Mouse (Mus musculus): ENCODE results near the gene Aen.

Gene Aen

DNA sequence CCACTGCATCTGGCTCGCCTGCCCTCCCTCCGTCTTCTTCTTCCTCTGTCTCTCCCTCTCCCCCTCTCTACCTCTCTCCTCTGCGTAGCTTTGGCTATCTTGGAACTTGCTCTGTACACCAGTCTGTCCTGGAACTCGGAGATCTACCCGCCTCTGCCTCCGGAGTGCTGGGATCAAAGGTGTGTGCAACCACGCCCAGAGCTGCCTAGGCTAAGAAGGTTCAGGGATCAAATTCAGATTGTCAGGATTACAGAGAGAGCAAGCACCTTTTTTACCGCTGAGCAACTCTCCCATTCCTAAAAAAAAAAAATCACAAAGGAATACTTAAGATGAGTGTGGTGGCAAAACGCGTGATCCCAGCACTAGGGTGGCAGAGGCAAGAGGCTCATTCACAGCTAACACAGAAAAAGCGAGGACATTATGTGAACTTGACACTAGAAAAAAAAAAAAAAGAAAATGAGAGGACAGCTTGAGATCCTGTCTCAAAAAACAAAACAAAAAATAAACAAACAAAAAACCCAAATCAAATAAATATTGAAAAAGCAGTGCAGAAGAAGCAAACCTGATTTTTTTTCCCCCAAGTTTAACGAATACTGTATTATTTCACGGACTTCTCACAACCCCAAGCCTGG lies 517 bp upstream of the Aen start:
- DNase-seq: no peak

DNA sequence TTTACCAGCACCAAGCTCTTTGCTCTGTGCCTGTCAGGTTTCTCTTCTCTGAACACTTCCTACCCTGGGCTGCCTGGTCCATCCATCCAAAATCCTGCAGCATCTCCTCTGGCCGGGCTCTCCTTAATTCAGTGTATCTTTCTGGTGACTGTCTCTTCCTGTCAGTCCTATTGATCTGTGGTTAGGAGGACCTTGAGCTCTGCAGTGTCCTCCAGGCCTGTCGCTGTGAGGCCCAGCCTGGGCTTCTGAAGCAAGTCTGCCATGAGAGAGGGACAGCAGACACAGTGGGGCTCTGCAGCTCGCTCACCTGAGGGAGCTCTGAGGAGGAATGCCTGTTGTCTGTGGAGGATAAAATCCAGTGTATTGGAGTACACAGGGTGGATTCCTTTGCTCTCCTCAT lies 1.9 kb downstream of the Aen start:
- DNase-seq: no peak

GRCm38 (mm10) chr7:78903174-78903870 lies 7.7 kb downstream of the Aen start:
- no peak for DNase-seq

DNA sequence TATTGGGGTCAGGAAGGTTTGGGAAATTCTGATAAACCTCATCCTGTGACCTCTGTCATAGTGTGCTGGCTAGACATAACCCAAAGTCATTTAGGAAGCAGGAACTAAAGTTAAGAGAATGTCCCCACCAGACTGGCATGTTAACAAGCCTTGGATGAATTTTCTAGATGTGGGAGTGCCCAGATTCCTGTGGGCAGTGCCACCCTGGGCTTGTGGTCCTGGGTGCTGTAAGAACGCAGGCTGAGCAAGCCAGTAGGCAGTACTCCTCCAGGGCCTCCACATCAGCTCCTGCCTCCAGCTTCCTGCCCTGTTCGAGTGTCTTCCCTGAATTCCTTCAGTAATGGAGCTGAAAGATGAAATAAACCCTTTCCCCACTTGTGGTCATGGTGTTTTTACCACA lies 8.5 kb downstream of the Aen start:
- no peak for DNase-seq

DNA sequence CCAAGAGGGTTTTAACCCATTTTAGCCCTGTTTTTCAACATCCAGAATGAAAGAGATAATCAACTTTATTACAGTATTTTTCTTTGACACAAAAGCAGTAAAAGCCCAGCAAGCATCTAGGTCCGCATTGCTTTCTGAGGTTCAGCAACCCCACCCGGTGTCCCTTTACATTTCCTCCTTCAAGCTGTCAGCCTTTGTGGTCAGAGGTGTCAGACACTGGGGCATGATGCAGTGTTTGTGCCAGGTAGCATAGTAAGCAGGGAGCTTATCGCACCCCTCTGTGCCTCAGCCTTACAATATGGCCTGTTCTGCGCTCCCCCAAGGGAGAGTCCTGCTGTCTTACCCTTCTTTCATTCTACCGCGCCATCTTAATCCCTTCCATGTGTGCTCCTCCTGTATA lies 13.4 kb downstream of the Aen start:
- DNase-seq: no peak

DNA sequence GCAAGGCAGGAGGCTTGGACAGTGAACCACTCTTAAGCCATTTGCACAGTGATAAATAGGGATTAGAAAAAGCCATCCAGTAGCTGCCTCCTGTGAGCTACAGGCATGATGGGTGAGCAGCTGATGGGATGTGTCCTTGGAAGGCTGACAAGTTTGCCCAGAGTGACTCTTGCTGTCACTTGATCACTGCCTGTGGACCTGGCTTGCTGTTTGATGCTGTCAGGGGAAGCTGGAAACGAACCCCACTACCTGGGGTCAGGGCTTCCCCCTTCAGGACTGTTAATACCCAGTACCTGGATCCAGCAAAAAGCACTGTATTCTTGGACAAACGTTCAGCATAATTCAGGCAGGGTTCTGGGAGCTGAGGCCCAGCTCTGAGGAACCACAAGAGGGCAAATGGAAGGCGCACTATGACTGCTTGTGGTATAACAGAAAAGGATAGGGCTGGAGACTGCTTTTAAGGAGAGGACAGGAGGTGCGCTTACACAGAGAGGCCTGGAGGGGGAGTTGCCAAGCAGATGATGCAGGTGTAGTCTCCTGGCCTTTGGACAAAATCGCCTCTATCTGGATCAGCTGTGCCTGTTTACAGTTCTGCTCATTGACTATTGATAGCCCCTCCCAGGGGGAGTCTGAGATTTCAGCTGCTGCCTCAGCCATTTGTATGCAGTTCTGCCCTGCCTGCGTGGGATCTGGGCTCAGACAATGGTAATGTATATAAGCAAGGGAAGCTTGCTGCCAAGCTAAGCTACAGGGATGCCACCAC lies 14.9 kb downstream of the Aen start:
- DNase-seq: peak in 1 of 2 experiments; percentile 25

DNA sequence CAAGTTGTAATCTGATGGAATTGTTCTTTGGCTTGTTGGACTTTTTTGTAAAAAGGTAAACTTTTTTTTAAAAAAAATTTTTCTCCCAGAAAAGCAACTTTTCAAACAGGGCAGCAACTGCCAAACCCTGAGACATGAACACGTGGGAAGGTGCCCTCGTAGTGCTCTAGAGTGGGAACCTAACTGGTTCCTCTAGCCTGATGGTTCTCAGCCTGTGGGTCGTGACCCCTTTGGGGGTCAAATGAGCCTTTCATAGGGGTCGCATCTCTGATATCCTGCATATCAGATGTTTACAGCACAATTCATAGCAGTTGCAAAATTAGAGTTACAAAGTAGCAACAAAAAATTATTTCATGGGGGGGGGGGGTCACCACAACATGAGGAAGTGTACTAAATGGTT lies 15.6 kb downstream of the Aen start:
- no peak for DNase-seq

GRCm38 (mm10) chr7:78912253-78912973 lies 16.8 kb downstream of the Aen start:
- DNase-seq: peak; percentile 56 to 64

- DNase-seq: no peak
Observed at GRCm38 (mm10) chr7:78912974-78913474, 17.4 kb downstream of the Aen start, which contains the start of gene Isg20. Gene Isg20, plus strand, starts transcription at chr7:78913424.

DNA sequence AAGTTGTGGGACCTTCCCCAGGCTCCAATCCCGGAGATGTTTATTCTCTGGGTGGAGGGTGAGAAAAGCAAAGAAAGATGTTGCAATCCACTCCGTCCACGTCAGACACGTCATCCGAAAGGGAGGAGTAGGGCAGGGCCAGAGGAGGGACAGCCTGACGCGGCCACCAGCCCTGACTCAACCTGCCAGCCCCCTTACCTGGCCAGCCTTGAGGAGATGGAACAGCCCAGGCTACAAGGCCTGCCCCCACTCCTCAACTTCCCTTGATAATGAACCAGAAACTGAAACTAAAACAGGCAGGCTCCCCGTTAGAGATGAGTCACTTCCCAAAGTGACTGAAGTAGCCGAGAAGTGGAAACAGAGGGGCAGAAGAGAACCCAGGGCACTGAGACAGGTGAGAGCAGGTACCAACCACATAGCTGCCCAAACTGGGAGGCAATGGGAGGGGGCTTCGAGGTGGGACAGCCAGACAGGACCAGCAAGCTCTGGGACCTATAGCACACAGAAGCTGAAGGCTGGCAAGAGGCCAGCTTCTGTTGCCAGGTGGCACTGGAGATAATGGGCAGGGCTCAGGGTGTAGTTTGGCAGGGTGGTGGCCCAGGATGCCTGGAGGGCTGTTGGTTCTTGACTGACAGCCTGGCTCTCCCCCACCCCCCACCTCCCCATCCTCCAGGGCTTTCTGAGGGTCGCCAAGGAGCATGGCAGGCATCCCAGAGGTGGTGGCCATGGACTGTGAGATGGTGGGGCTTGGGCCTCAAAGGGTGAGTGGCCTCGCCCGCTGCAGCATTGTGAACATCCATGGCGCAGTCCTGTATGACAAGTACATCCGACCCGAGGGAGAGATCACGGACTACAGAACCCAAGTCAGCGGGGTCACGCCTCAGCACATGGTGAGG lies 18.2 kb downstream of the Aen start:
- peak; percentile 44 to 49 for DNase-seq

- DNase-seq: no peak
Observed at GRCm38 (mm10) chr7:78914545-78914845, 18.8 kb downstream of the Aen start.

DNA sequence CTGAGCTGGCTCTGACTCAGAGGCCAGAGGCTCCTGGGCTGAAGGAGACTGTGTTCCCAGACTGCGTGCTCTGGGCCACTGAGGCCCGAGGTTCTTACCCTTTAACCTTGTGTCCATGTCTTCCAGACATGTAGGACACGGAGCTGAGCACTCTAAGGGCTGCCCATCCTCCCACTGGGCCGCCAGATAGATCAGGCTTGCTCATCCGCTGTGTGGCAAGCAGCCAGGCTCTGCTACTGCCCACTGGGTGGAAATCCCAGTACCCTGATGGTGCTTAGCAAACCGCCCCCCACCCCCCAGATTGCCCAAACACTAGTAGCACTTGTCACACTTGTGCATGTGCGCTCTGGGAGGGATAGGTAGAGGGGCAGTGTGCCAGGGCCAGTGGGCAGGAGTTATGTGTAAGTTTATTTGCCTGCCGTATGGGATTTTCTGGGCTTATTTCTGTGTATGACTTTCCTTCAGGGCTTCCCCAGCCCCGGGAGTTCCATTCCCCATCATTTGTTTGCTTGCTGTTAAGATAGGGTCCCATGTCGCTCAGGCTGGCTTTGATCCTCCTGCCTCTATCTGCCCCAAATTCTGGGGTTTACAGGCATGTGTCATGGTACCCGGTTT lies 19.3 kb downstream of the Aen start:
- DNase-seq: no peak

DNA sequence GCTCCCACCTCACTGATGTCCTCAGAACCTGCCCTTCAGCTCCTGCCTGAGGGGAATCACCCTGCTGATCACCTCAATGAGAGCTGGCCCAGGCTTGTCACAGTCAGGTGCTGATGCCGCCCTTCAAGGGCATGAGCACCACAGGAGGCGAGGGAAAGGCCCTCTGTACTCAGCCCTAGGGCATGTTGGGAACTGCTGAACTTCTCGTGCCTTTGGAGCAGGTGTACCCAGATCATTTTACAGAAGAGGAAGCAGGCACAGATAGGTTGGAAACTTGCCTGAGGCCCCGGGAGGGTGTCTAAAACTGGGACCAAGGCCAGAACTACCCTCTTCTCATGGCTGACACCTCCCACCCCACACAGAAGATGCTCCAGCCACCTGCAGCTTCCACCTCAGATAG lies 23.0 kb downstream of the Aen start:
- DNase-seq: no peak

GRCm38 (mm10) chr7:78922506-78922905 lies 26.9 kb downstream of the Aen start:
- no peak for DNase-seq

- peak; percentile 26 to 38 for DNase-seq
Observed at GRCm38 (mm10) chr7:78924300-78924699, 28.6 kb downstream of the Aen start.

GRCm38 (mm10) chr7:78924796-78925195 lies 29.1 kb downstream of the Aen start:
- DNase-seq: no peak

DNA sequence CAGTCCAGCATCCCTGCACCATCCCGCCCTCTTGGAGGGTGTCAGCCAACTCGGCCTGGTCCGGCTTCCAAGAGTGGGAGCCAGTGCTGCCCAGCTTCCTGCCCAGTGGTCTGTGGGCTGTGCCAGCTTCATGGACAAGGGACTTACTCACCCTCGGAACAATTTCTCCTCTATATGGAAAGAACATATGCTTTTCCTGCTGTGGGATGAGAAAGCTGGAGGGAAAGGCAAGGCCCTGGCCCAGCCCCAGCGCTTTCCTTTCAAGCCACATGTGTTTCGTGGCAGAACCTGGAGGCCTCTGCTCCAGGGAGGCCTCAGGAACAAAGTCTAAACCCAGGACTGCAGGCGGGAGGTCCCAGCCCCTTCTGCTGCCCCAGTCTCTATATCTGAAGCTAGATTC lies 30.0 kb downstream of the Aen start:
- DNase-seq: no peak

GRCm38 (mm10) chr7:78926156-78926555 lies 30.5 kb downstream of the Aen start:
- DNase-seq: no peak

DNA sequence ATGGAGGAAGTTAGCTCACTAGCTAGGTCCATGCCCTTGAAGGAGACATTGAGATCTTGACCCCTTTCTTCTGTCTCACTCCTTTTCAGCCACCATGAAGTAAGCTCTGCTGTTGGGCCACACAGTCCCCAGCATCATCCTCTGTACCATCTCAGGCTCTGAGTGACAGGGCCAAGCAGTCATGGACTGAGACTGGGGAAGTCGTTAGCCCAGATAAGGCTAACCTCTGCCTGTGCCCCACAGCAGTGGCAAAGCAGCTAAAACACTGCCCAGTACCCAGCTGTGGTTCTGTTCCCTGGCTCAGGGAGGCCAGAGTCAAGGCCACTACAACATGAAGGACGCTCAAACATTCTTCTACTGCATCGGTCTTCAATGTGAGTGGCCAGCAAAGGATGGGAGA lies 31.6 kb downstream of the Aen start:
- DNase-seq: no peak

GRCm38 (mm10) chr7:78938957-78939602 lies 43.4 kb downstream of the Aen start:
- no peak for DNase-seq

GRCm38 (mm10) chr7:78940971-78941370 lies 45.3 kb downstream of the Aen start:
- no peak for DNase-seq
